Mouse (Mus musculus) left cerebral cortex, postnatal 14 days (tissue): ENCODE measurements around the gene Arvcf. TPM values are rescaled to one million over a fixed set of nuclear protein-coding genes. Genes with fewer than 3 reads are reported as not detected.

Experiments
- DNase-seq, 2 experiments: peaks; one replicate each; pipeline ENCODE4 v3.0.0; 2021 to 2022; ENCODE audit warnings: low spot score in 2 of 2, mixed read lengths in 1 of 2
- intact Hi-C: fragments of 180-260 bp; cut with DNase I; formaldehyde crosslinking; loops from one replicate; pipeline ENCODE4 v1.15.1; 2025
- total RNA-seq, 2 experiments: library from RNA; stranded (reverse); gene quantifications; 2 replicates each; pipeline ENCODE4 v1.2.3; 2021

Gene Arvcf
- total RNA-seq, 2 experiments from 2014 or later: 41.4 to 42.3 TPM

GRCm38 (mm10) chr16:18400028-18400427 lies 52.0 kb downstream of the Arvcf start:
- intact Hi-C loops: no loop called here
- no peak for DNase-seq

- DNase-seq: peak in 1 of 2 experiments; percentile 67
- intact Hi-C loops: no loop called here
Observed at GRCm38 (mm10) chr16:18400472-18401216, 52.7 kb downstream of the Arvcf start.

- intact Hi-C loops: no loop called here
- no peak for DNase-seq
Observed at GRCm38 (mm10) chr16:18403285-18403684, 55.3 kb downstream of the Arvcf start.

GRCm38 (mm10) chr16:18405091-18405854 lies 57.3 kb downstream of the Arvcf start:
- DNase-seq: no peak
- intact Hi-C loops: no loop called here

GRCm38 (mm10) chr16:18405876-18406275 lies 57.9 kb downstream of the Arvcf start:
- intact Hi-C loops: loop anchor here (1.0 kb wide), 1 partner anchor 61 kb away; no protein-coding TSS in a partner anchor
- peak in 1 of 2 experiments; percentile 59 for DNase-seq

GRCm38 (mm10) chr16:18406293-18406692 lies 58.3 kb downstream of the Arvcf start:
- DNase-seq: peak; percentile 70 to 83
- intact Hi-C loops: loop anchor here (1.0 kb wide), 1 partner anchor 61 kb away; no protein-coding TSS in a partner anchor

GRCm38 (mm10) chr16:18407912-18408311 lies 59.9 kb downstream of the Arvcf start:
- DNase-seq: no peak
- intact Hi-C loops: no loop called here

GRCm38 (mm10) chr16:18409776-18410175 lies 61.8 kb downstream of the Arvcf start:
- intact Hi-C loops: no loop called here
- no peak for DNase-seq

- DNase-seq: no peak
- intact Hi-C loops: no loop called here
Observed at GRCm38 (mm10) chr16:18410418-18410817, 62.4 kb downstream of the Arvcf start.

- no peak for DNase-seq
- intact Hi-C loops: no loop called here
Observed at GRCm38 (mm10) chr16:18411026-18411649, 63.2 kb downstream of the Arvcf start.

- peak in 1 of 2 experiments; percentile 69 for DNase-seq
- intact Hi-C loops: no loop called here
Observed at GRCm38 (mm10) chr16:18411802-18412476, 64.0 kb downstream of the Arvcf start.

- no peak for DNase-seq
- intact Hi-C loops: no loop called here
Observed at GRCm38 (mm10) chr16:18413032-18413816, 65.2 kb downstream of the Arvcf start.

- intact Hi-C loops: no loop called here
- DNase-seq: peak; percentile 61 to 78
Observed at GRCm38 (mm10) chr16:18416094-18416761, 68.2 kb downstream of the Arvcf start.

GRCm38 (mm10) chr16:18416837-18417236 lies 68.9 kb downstream of the Arvcf start:
- intact Hi-C loops: no loop called here
- no peak for DNase-seq

GRCm38 (mm10) chr16:18417491-18417890 lies 69.5 kb downstream of the Arvcf start:
- intact Hi-C loops: no loop called here
- no peak for DNase-seq

GRCm38 (mm10) chr16:18418756-18419602 lies 71.0 kb downstream of the Arvcf start:
- intact Hi-C loops: no loop called here
- DNase-seq: no peak

- intact Hi-C loops: no loop called here
- DNase-seq: no peak
Observed at GRCm38 (mm10) chr16:18419603-18420026, 71.6 kb downstream of the Arvcf start.
